Mouse (Mus musculus): Measurements from ENCODE around the gene Il27ra.
"Not testable (repeated sequence)": the region's sequence is repeated elsewhere in the genome, so short reads cannot be mapped to it uniquely, and the experiment has no call there.

Gene Il27ra

GRCm38 (mm10) chr8:84019738-84020137 is 22.7 kb downstream of the Il27ra start:
- no peak for DNase-seq

- no peak for DNase-seq
Observed at GRCm38 (mm10) chr8:84015833-84016232, 26.6 kb downstream of the Il27ra start.

GRCm38 (mm10) chr8:84012499-84013165 is 29.8 kb downstream of the Il27ra start:
- DNase-seq, result peak; percentile 33

GRCm38 (mm10) chr8:84011705-84012498 is 30.5 kb downstream of the Il27ra start, which contains the start of gene 2210011C24Rik:
Gene 2210011C24Rik, minus strand, starts transcription at chr8:84012171.
- peak; percentile 41 for DNase-seq

- DNase-seq, result peak; percentile 88
Observed at GRCm38 (mm10) chr8:84010625-84011611, 31.5 kb downstream of the Il27ra start.

GRCm38 (mm10) chr8:84009876-84010275 is 32.5 kb downstream of the Il27ra start:
- peak; percentile 89 for DNase-seq

- DNase-seq, result no peak
Observed at GRCm38 (mm10) chr8:84008362-84008761, 34.0 kb downstream of the Il27ra start.

GRCm38 (mm10) chr8:84005502-84005901 is 36.9 kb downstream of the Il27ra start:
- not testable (repeated sequence) for DNase-seq

GRCm38 (mm10) chr8:84004533-84005201 is 37.7 kb downstream of the Il27ra start:
- peak; percentile 96 for DNase-seq

GRCm38 (mm10) chr8:84003612-84004246 is 38.7 kb downstream of the Il27ra start:
- DNase-seq, result no peak

GRCm38 (mm10) chr8:84002957-84003611 is 39.3 kb downstream of the Il27ra start:
- no peak for DNase-seq

- DNase-seq, result peak; percentile 26
Observed at GRCm38 (mm10) chr8:84001281-84002000, 40.9 kb downstream of the Il27ra start, which contains the start of gene 1700067K01Rik. Gene 1700067K01Rik, plus strand, starts transcription at chr8:84001502.

- DNase-seq, result no peak
Observed at GRCm38 (mm10) chr8:83999825-84000224, 42.6 kb downstream of the Il27ra start.

- peak; percentile 22 for DNase-seq
Observed at GRCm38 (mm10) chr8:83999057-83999705, 43.2 kb downstream of the Il27ra start.

GRCm38 (mm10) chr8:83998231-83999056 is 43.9 kb downstream of the Il27ra start:
- peak; percentile 80 for DNase-seq

GRCm38 (mm10) chr8:83997511-83998141 is 44.8 kb downstream of the Il27ra start, which contains the start of gene Samd1:
Gene Samd1, plus strand, starts transcription at chr8:83997672.
- DNase-seq, result peak; percentile 75

- peak; percentile 81 for DNase-seq
Observed at GRCm38 (mm10) chr8:83996567-83997505, 45.6 kb downstream of the Il27ra start.
